Mouse (Mus musculus) gastrocnemius, postnatal 4 days (tissue): Measurements from ENCODE around the gene Enpp5. TPM values are rescaled to one million over a fixed set of nuclear protein-coding genes. Genes with fewer than 3 reads are reported as not detected.

Experiments
- DNase-seq, 2 experiments: peaks; one replicate each; pipeline ENCODE4 v3.0.0; 2021 to 2022; ENCODE audit warnings: low spot score in 2 of 2, mixed read lengths in 2 of 2
- long read RNA-seq, 2 experiments: library from polyadenylated mRNA; stranded (forward); transcript quantifications; one replicate each; pipeline ENCODE4 v2.0.0; 2021
- total RNA-seq, 2 experiments: library from RNA; stranded (reverse); gene quantifications; 2 replicates each; pipeline ENCODE4 v1.2.3; 2021

Gene Enpp5
- total RNA-seq = 1 to 10 TPM; 6.1 to 7.3 TPM
- long read RNA-seq, experiment 1, partial matches to known transcripts = 4 of 8 reads
- long read RNA-seq, experiment 1, other reads (novel, unspliced or antisense) = 1 of 8 reads
- long read RNA-seq, experiment 2, partial matches to known transcripts = 4 of 9 reads
- long read RNA-seq, experiment 2, other reads (novel, unspliced or antisense) = 1 of 9 reads

GRCm38 (mm10) chr17:44078631-44079350, at the start of gene Enpp5:
Gene Enpp5, plus strand, starts transcription at chr17:44078813.
- DNase-seq = peak; percentile 36 to 55

- no peak for DNase-seq
These were observed 49.0 kb upstream of the Enpp5 start for GRCm38 (mm10) chr17:44029616-44030015.

- DNase-seq = no peak
These were observed 47.6 kb upstream of the Enpp5 start for GRCm38 (mm10) chr17:44030776-44031587.

- no peak for DNase-seq
These were observed 43.6 kb upstream of the Enpp5 start for GRCm38 (mm10) chr17:44035005-44035404.

GRCm38 (mm10) chr17:44038656-44039055, 40.0 kb upstream of the Enpp5 start:
- peak in 1 of 2 experiments; percentile 30 for DNase-seq

GRCm38 (mm10) chr17:44040449-44040848, 38.2 kb upstream of the Enpp5 start:
- no peak for DNase-seq

GRCm38 (mm10) chr17:44042301-44042700, 36.3 kb upstream of the Enpp5 start:
- DNase-seq = no peak

GRCm38 (mm10) chr17:44042861-44043260, 35.8 kb upstream of the Enpp5 start:
- no peak for DNase-seq

- DNase-seq = no peak
These were observed 25.2 kb upstream of the Enpp5 start for GRCm38 (mm10) chr17:44053427-44053826.

- no peak for DNase-seq
These were observed 21.5 kb upstream of the Enpp5 start for GRCm38 (mm10) chr17:44057123-44057522.

GRCm38 (mm10) chr17:44058145-44058544, 20.5 kb upstream of the Enpp5 start:
- DNase-seq = no peak

- DNase-seq = no peak
These were observed 17.8 kb upstream of the Enpp5 start for GRCm38 (mm10) chr17:44060781-44061180.

GRCm38 (mm10) chr17:44061289-44061890, 17.2 kb upstream of the Enpp5 start:
- no peak for DNase-seq

GRCm38 (mm10) chr17:44068876-44069275, 9.7 kb upstream of the Enpp5 start:
- DNase-seq = no peak

GRCm38 (mm10) chr17:44071680-44072079, 6.9 kb upstream of the Enpp5 start:
- DNase-seq = no peak

GRCm38 (mm10) chr17:44075601-44076000, 3.0 kb upstream of the Enpp5 start:
- no peak for DNase-seq

- no peak for DNase-seq
These were observed 2.4 kb upstream of the Enpp5 start for GRCm38 (mm10) chr17:44076051-44076680.

- no peak for DNase-seq
These were observed 1.3 kb upstream of the Enpp5 start for GRCm38 (mm10) chr17:44077146-44077842.

- DNase-seq = no peak
These were observed 811 bp upstream of the Enpp5 start for GRCm38 (mm10) chr17:44077843-44078160.

GRCm38 (mm10) chr17:44083156-44083555, 4.5 kb downstream of the Enpp5 start:
- no peak for DNase-seq

GRCm38 (mm10) chr17:44088226-44088625, 9.6 kb downstream of the Enpp5 start:
- no peak for DNase-seq
